Mouse (Mus musculus) left cerebral cortex, postnatal 25 days (tissue): ENCODE data around the gene Dcaf6. TPM values are rescaled to one million over a fixed set of nuclear protein-coding genes. Genes with fewer than 3 reads are reported as not detected.
A peak's percentile ranks its signal among the peaks of the same experiment; 100 is the strongest.

Source experiments
- DNase-seq, 2 experiments: peaks; one replicate each; pipeline ENCODE4 v3.0.0; 2022; ENCODE audit warnings: low spot score in 2 of 2, mixed read lengths in 1 of 2
- intact Hi-C: fragments of 180-260 bp; cut with DNase I; formaldehyde crosslinking; loops from one replicate; pipeline ENCODE4 v1.15.1; 2025
- total RNA-seq, 2 experiments: library from RNA; stranded (reverse); gene quantifications; 2 replicates each; pipeline ENCODE4 v1.2.3; 2021

The Dcaf6 gene
- total RNA-seq = 100 to 1,000 TPM in 1 of 2 experiments, 10 to 100 TPM in 1; 90.9 to 101 TPM

DNA sequence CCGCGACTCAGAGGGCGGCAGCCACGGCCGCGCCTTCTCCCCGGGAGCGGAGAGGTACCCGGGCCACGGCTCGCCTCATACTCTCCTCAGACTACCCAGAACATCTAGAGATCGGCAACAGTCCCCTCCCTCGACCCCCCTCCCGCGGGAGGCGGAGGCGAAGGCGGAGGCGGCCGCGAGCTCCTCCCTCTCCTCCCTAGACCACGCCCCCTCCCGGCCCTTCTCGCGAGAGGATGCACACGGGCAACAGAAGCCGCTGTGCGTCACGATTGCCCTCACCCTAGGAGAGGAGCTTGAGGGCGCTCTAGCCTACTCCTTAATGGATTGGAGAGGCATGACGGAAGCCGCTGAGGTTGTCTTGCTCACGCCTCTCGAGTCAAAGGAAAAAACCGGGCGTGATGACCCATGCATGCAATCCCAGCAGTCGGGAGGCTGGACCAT, at the start of gene Dcaf6, which contains the start of gene Mpc2:
TSS of gene Dcaf6 (minus strand) at position 116 of the 441 bp plus-strand sequence.
TSS of gene Mpc2 (plus strand) at position 278 of the 441 bp plus-strand sequence.
- intact Hi-C loops = loop anchor here (2.0 to 5.0 kb wide), 3 partner anchors 97 to 223 kb away; partner anchors contain the start of genes Mpzl1 and Tiprl
- DNase-seq = peak; percentile 98 to 99

DNA sequence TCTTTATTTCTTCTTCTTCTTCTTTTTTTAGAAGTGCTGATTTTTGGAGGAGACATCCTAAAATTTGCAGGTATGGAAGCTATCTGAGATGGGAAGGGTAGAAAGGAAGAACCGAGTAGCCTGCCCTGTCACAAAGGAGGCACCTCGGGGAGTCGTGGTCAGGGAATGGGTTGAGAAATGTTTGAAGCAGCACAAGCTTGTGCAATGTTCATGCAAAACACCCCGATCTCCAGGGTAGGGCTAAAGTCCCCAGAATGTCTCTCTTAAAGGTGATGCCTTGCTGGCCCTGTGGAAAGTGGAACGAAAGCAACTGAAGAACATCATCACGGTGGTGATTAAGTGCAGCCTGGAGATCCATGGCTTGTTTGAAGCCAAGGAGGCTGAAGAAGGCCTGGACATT, 46.0 kb upstream of the Dcaf6 start:
- intact Hi-C loops = no loop called here
- DNase-seq = no peak

DNA sequence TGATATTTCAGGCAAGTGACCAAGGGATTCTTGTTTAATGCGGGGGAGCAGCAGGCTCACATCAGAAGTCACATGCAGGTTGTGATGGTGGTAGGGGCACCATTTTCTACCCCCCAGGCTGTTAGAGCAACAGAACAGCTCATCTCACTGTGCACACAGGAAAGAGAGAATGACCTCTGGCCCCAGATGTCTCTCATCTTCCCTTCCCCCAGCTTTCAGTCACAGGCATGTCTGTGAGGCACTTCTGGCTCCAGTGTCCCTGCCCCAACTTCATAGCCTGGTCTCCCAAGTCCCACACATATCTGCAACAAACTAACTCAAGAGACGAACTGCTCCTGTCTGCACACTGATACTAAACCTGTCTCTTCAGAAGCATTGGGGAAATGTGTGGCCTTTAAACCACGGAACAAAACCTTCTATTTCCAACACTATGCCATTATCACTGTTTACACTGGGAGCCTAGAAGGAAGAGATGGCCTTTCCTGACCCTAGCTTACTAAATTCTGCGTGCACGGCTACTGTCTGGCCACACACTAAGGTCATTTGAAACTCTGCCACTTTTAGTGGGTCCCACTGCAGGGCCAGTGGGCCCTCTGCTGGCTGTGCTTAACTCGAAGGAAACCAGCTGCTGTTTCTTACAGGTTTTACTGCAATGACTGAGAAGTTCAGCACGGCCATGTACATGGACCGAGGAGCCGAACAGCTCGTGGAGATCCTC, 43.2 kb upstream of the Dcaf6 start:
- intact Hi-C loops = no loop called here
- DNase-seq = no peak

DNA sequence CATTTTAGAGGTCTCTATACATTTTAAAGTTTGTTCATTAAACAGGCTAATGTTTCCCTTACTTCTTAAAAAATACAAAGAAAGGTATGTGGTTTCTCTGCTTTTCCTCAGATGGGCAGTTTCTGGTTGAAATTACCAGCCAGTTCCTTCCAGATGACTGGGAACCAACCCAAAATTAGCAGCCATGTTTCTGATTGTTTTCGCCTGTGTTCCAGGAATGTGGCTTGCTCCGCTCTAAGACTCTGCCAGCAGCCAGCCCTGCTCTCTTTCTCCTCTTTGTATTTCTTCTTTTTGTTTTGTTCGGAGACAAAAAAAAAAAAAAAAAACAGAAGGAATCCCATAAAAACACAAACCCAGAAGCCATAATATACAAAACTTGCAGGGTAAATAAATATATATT, 38.6 kb upstream of the Dcaf6 start:
- no peak for DNase-seq
- intact Hi-C loops = no loop called here

DNA sequence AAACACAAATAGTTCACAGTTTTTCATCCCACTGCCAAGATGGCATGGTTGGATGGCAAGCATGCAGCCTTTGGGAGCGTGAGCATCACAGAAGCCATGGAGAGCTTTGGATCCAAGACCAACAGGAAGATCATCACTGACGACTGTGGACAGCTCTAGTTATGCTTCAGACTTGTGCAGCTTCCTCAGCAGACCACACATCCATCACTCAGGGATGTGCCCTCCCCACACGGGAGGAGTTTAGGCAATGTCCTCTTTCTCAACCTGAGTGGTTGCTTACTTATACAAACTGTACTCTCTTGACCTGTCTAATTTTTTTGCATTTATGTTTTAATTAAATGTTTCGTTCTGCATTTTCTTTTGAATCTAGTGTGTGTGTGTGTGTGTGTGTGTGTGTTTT, 28.9 kb upstream of the Dcaf6 start:
- DNase-seq = no peak
- intact Hi-C loops = no loop called here

DNA sequence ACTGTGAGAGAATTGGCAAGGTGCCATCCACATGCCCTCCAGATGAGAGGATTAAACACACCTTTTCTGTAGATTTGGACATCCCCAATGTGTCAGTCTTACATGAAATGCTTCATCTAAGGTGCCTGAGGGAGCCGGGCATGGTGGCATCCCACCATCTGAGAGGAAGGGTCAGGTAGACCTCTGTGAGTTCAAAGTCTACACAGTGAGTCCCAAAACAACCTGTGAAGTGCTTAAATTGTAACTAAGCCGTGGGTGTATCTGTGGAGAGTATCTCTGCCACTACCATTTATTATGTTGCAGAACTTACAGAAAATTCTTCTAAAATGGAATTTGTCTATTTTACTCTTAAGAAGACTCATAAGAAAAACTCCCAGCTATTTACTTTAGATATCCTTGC, 25.8 kb upstream of the Dcaf6 start:
- DNase-seq = no peak
- intact Hi-C loops = no loop called here

DNA sequence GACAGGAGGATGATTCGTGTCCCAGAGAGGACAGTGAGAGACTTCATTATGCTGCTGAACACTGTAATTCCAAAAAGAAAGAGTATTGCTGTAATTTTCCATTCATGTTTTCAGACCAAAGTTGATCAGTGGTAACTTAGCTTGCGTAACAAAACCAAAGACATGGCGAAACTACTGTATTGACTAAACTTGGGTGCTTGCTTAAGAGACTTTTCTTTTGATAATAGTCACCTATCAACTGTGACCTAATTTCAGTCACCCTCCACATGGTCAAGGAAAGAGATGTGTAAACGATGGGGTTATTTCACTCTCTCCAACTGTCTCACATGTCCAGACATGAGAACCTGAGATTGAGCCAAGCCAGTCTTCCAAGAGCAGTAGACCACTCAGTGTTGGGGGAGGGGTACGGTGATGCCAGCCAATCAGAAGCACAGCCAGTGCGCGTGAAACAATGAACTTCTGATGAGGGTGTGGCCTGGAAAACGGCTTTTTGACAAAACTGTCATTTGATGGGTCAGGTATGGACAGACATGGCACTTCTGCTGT, 24.5 kb upstream of the Dcaf6 start, which contains the start of gene Adcy10:
TSS of gene Adcy10 (plus strand) at position 496 of the 546 bp plus-strand sequence.
- intact Hi-C loops = no loop called here

DNA sequence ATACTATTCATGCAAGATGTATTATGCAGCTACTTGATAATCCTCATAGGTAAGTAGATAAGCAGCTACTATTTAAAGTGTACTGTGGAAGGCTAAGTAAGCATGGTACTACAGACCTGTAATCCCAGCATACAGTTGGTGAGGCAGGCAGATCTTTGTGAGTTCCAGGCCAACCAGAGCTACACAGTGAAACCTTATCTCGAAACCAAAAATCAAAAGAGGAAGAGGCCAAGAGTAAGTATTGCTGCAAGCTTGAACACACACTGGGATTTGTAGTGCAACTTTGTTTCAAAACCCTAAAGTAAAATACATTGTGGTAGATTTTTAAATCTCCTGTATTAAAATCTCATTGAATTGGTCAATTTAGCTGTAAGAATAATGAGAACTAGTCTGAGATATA, 11.2 kb upstream of the Dcaf6 start:
- DNase-seq = no peak
- intact Hi-C loops = no loop called here

More for the DNA sequence above, 24.5 kb upstream of the Dcaf6 start, which contains the start of gene Adcy10:
- no peak for DNase-seq

DNA sequence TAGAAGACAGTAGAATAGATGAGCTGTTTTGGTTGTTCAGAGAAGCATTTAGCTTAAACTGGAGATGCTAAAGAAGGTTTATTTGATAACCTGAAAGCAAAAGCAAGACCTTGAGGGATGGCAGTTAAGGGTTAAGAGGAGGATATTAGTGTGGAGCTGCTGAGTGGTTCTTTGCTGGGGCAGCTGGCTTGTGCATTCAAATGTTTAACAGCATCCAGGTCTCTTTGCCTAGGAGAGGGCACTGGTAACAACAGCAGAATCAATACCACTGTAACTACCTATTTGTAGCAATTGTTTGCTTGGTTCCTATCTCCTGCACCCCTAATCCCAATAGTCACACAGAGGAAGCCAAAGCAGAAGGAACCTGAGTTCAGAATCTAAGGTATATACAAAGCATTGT, 9.4 kb upstream of the Dcaf6 start:
- intact Hi-C loops = no loop called here
- DNase-seq = no peak

DNA sequence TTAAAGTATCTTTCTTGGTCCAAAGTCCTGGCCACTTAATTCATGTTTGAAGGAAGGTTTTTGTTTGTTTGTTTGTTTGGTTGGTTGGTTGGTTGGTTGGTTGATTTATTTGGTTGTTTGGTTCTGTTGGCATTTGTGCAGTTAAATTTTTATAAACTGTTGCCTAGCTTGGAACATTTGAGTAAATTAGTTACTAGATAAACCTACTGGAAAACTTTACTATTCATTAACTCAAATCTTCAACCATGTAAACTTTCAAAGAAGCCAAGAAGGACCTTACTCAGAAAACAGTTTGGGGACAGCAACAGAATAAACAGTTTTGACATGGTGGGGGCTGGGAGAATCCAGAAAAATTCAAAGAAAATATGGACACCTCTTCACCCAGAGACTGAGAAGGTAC, 8.7 kb upstream of the Dcaf6 start:
- intact Hi-C loops = no loop called here
- DNase-seq = no peak

DNA sequence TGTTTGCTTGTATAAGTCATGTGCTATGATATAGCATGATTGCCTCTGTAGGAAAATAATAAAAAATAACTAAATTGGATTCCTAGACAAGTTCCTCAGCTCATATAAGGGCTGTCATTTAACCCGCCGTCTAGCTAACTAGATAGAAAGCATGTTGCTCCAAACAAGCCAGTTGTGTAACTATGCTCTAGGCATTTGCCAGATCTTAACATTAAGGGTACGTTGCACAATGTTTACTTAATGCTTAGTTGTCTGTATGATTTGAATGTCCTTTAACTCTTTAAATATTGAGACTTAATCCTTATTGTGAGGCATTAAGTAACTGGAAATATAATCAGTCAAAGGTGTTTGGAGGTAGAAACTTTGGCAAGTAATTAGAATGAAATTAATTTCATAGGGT, 4.3 kb upstream of the Dcaf6 start:
- DNase-seq = no peak
- intact Hi-C loops = loop anchor here (5.0 kb wide), 2 partner anchors 93 to 227 kb away; partner anchors contain the start of gene Tiprl

DNA sequence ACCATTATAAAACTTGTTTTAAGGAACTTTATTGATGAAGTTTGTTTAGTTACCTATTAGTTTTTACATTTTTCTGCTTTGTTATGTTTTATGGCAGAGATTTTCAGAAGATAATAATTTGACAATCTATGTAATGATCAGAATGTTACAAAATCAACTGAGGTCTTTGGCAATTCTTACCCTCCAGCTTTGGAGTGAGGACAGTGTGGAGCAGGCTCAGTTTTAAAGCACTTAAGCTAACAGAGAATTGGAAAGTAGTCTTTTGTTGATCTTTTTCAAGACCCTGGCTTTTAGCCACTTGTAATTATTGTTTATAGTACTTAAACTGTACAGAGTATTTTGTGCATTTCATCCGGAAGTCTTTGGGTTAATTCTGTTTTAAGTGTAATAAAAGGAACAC, 2.6 kb upstream of the Dcaf6 start:
- intact Hi-C loops = loop anchor here (5.0 kb wide), 2 partner anchors 94 to 226 kb away; partner anchors contain the start of gene Tiprl
- DNase-seq = no peak

DNA sequence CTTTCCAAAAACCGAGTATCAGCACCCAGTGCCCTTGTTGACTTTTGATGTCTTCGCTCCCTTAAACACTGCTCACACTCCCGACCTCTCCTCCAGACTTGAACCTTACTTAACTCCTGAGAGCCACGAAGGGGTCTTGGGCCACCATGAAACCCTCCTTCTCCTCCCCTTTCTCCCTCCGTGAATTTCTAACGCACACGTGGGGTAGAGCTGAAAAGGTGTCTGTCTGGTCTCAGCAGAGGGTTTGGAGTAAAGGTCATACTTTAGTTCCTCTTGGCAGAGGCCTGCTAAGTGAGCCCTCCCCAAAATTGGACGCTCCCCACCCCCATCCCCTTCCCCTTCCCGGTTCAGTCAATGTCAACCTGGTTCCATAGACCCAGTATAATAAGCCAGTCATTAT, 1.4 kb upstream of the Dcaf6 start:
- no peak for DNase-seq
- intact Hi-C loops = loop anchor here (2.0 to 5.0 kb wide), 3 partner anchors 96 to 224 kb away; partner anchors contain the start of genes Mpzl1 and Tiprl

DNA sequence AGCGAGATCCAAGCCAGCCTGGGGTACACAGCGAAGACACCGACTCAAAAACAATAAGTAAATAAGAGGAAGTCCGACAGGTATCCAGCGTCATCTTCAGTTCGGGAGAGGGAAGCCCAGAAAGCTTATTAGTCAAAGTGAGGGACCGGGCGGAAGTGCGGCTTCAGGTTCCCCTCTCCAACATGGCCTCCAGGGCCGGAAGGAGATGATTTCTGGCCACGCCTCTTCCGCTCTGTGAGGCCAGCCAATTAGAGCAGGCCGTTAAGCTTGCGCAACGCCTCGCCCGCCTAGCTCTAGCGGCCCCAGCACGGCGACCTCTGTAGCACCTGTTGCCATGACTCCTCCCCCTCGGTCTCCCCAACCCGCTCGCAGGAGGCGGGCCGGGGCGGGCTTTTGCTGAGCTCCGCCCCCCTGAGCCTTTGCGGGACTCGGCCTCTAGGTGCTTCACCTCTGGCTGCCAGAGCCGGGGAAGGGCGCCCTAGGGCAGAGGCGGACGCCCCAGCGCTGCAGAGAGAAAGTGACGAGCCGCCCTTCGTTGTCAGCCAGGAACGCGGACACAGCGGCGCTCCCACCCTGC, 614 bp upstream of the Dcaf6 start:
- intact Hi-C loops = loop anchor here (2.0 to 5.0 kb wide), 3 partner anchors 96 to 224 kb away; partner anchors contain the start of genes Mpzl1 and Tiprl
- DNase-seq = peak; percentile 99 to 100

DNA sequence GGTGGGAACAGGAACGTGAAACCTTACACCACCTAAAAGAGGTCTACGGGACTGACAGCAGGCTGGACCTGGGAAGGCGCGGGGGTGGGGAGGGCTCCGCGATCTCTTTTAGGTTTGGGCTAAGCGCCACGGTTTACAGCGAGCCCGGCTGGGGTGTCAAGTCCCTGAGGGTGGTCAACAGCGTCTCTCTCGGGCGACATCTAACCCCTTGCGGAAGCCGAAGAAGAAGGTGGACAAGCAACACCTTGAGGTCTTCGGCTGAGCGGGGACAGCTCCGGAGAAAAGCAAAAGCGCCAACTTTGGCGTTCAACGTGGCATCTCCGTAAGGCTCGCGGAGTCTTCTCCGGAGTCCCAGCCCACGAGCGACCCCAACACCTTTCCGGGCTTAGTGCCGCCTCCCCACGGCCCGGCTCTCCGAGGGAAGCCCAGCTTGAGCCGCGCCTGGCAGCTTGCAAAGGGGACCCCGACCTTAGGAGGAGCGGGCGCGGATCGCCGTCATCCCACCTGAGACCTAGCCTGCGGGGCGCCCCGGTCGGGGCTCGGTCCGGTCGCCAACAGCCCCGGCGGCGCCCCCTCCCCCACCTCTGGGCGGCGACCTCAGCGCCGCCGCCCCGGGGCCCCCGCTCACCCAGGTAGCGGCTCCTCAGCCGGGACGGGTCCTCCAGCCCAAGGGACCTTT, 633 bp downstream of the Dcaf6 start:
- intact Hi-C loops = loop anchor here (2.0 to 5.0 kb wide), 5 partner anchors 98 to 222 kb away; partner anchors contain the start of genes Mpzl1 and Tiprl
- peak; percentile 39 to 46 for DNase-seq

DNA sequence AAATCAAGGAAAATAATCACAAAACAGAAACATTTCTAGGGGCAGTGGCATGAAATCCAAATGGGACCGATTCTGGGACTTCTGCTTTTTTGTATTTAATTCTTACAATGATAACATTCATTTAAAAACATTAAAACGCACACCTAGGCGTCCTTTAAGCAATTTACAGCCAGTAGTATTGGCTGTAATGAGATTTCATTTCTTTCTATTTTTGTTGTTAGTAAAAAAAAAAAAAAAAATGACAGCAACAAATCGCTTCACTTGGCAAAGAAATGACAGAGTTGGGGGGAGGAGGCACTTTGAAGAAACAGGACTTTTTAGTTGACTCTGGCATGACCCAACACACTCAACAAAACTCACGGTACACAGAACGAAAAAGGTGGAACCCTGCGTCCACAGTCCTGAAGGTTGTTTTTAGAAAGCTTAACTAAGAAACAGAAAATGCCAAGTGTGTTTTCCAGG, 1.2 kb downstream of the Dcaf6 start:
- intact Hi-C loops = loop anchor here (5.0 kb wide), 2 partner anchors 117 to 212 kb away; no protein-coding TSS in a partner anchor
- no peak for DNase-seq

DNA sequence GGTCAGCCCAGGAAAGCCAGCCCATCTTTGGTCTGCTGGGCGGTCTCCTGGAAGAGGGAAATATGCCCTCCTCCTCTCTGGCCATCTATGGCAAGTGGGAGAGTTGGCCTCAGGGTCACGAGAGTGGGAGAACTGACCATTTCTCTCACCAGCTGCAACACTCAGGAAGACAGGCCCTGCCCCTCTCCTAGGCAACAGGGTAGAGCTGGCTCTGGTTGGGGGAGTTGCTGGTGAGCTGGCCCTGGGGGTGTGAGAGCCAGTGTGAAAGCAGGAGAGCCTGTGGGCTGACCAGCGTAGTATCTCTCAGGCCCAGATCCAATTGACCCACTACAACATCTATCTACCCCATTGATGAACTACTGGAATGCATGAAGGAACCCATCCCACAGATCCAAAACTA, 18.6 kb downstream of the Dcaf6 start:
- intact Hi-C loops = no loop called here
- DNase-seq = no peak

DNA sequence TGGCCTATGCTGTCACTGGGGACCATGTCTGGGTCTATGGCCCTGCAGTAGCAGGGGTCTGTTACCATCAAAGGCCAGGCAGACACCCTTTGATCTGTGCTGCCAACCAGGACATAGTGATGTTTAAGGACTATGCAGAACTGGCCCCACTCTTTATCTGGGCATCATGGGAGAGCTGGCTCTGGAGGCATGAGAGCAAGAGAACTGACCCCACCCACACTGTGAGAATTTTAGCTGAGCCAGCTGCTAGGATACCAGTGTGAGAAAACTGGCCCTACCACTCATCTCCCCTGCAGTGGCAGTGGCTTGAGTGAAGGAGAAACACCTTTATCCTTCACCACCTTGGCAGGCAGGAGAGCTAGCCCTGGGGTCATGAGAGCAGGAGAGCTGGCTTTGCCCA, 19.1 kb downstream of the Dcaf6 start:
- intact Hi-C loops = no loop called here
- no peak for DNase-seq

DNA sequence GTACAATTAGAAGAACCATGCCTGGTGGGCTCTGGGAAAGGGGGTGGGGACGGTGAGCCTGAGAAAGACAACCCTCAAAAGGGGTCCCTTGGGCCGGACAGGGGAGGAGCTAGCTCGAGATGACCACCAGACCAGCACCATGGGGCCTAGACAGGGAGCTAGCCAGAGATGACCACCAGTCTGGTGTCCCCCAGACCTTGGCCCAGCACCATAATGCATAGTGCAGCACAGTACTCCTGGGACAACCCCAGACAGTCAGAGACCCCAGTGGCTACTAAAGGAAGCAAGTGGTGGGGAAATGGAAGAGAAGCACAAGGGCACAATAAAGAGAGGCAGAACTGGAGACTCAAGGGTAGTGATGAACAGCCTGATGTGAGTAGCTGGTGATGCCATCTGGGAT, 19.5 kb downstream of the Dcaf6 start:
- intact Hi-C loops = no loop called here
- DNase-seq = no peak
